Mouse (Mus musculus): ENCODE measurements around the gene Med15.
A peak's percentile ranks its signal among the peaks of the same experiment; 100 is the strongest.
"Not testable (repeated sequence)": the region's sequence is repeated elsewhere in the genome, so short reads cannot be mapped to it uniquely, and the experiment has no call there.

Med15 gene

GRCm38 (mm10) chr16:17732841-17733340 lies at the start of gene Med15:
Med15 (minus strand) TSS chr16:17732891.
- DNase-seq (ENCODE audit: extremely low spot score, low spot score), result no peak

- no peak for DNase-seq (ENCODE audit: extremely low spot score, low spot score)
Observed at GRCm38 (mm10) chr16:17779692-17780091, 47.0 kb upstream of the Med15 start.

GRCm38 (mm10) chr16:17778223-17778622 lies 45.5 kb upstream of the Med15 start:
- no peak for DNase-seq (ENCODE audit: extremely low spot score, low spot score)

GRCm38 (mm10) chr16:17776828-17777227 lies 44.1 kb upstream of the Med15 start:
- peak; percentile 21 for DNase-seq (ENCODE audit: extremely low spot score, low spot score)

DNA sequence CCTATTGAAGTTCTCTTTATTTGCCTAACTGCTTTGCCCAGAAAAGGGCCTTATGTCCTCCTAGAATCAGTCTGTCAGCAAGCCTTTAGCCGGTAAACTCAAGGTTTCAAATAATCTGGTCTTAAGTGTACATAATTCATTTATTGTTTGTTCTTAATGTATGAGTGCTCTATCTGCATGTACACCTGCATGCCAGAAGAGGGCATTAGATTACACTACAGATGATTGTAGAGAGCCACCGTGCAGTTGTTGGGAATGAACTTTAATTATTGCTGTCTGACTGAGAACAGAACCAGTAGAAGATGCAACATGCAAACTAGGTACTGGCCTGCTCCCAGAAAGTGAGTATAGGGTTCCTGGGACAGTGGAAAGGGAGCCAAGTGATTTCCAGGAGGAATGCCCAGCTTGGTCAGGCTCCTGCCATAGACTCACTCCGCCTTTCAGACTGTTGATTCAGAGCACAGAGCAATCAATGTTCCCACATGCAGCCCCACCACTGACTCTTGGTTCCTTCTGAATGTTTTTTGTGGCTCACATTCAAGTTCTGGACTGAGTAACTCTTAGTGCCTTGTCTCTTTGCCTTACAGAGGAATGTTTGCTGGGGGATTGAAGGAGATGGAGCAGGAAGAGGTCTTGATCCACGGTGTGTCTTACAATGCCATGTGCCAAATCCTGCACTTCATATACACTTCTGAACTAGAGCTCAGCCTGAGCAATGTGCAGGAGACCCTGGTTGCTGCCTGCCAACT lies 38.6 kb upstream of the Med15 start:
- DNase-seq (ENCODE audit: extremely low spot score, low spot score), result no peak

GRCm38 (mm10) chr16:17768834-17769233 lies 36.1 kb upstream of the Med15 start:
- DNase-seq (ENCODE audit: extremely low spot score, low spot score), result no peak

DNA sequence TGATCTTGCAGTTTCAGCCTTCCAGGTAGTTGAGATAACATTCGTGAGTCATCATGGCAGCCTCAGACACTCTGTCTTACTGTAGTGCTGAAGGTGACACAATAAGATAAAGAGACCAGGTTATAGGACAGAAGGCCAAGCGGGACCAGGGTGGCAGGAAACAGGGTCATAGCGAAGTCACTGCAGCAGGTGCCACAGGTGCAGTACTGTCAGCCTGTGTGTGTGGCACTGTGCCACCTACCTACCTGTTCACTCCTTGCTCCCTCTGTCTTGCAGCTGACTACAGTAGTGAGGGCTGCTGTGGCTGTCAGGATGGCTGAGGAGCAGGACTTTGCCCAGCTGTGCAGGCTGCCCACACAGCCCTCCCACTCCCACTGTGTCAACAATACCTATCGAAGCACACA lies 31.4 kb upstream of the Med15 start:
- DNase-seq (ENCODE audit: extremely low spot score, low spot score), result no peak

GRCm38 (mm10) chr16:17761074-17761473 lies 28.4 kb upstream of the Med15 start:
- peak; percentile 38 for DNase-seq (ENCODE audit: extremely low spot score, low spot score)

DNA sequence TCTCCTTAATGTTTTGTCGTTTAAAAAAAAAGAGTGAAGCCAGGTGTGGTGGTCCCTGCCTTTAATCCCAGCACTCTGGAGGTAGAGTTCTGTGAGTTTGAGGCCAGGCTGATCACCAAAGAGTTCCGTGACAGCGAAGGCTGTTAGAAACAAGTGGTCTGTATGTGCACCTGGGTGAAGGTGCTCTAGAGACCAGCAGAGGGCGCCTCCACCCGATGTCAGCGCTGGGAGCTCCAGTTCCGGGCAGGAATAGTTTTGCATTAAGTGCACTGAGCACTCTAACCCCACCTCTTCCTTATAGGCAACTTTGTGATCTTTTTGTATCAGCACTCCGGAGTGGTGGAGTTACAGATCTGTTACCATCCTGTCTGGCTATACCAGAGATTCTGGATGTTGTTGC lies 28.0 kb upstream of the Med15 start:
- DNase-seq (ENCODE audit: extremely low spot score, low spot score), result peak; percentile 51

DNA sequence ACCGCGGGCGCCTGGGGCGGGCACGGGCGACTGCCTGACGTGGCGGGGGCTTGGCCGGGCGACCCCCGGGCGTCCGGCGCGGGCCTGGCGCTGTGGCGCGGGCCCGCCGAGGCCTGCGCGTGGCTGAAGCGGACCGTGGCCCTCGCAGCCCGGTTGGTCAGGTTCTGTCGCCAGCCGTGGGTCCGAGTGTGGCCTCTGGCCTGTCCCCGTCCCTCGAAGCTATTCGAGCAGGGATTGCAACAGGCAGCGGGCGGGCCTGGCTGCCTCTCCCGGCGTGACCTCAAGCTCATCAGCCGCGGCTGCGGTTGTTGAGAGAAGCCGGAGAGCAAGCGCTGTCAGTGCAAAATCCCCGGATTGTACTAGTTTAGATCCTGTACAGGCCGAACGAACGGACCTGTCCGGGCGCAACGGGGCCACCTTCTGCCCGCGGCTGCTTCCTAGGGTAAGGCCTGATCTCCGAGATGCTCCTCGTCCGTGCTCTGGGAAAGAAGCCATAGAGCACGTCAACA lies 27.2 kb upstream of the Med15 start:
- DNase-seq (ENCODE audit: extremely low spot score, low spot score), result no peak

DNA sequence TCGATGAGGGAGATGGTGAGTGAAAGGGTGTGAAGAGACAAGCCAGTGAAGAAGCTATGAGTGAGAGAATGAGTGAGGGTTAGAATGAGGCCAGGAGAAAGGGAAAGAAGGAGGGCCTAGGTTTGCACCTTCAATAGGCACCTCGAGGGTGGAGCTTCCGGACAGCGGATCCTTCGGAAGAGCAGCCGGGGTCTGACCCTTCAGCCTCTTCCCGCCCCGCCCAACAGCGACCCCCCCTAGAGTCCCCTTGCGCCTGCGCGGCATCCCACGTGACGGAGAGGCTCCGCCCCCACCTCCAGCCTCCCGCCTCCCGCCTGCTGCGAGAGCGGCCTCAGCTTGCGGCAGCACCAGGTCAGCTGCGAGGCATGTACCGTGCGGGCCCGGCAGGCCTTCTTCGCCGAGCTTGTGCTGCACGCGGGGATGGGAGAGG lies 26.7 kb upstream of the Med15 start, which contains the start of gene Klhl22:
Klhl22 (plus strand) TSS at position 275 of the 430 bp plus-strand sequence.
- peak; percentile 96 for DNase-seq (ENCODE audit: extremely low spot score, low spot score)

- no peak for DNase-seq (ENCODE audit: extremely low spot score, low spot score)
Observed at GRCm38 (mm10) chr16:17758902-17759301, 26.2 kb upstream of the Med15 start.

GRCm38 (mm10) chr16:17757756-17758155 lies 25.1 kb upstream of the Med15 start:
- no peak for DNase-seq (ENCODE audit: extremely low spot score, low spot score)

DNA sequence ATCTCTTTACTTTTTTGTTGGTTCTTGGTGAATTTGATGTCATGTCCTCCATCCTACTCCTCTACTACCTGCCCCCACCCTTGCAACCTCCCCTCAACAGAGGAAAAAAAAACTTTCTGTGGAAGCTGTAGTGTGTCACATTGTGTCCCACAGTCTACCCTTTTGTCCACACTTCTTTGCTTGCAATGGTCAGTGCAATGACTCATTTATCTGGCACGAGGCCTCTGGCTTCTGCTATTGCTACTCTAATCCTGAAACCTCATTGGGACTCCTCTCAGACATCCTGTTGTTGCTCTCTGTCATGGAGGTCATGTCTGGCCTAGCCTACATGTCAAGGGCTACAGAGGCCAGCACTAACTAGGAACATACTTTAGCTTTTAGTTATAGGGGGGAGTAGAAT lies 21.0 kb upstream of the Med15 start:
- DNase-seq (ENCODE audit: extremely low spot score, low spot score), result no peak

GRCm38 (mm10) chr16:17753001-17753400 lies 20.3 kb upstream of the Med15 start:
- no peak for DNase-seq (ENCODE audit: extremely low spot score, low spot score)

GRCm38 (mm10) chr16:17745067-17745466 lies 12.4 kb upstream of the Med15 start:
- DNase-seq (ENCODE audit: extremely low spot score, low spot score), result no peak

DNA sequence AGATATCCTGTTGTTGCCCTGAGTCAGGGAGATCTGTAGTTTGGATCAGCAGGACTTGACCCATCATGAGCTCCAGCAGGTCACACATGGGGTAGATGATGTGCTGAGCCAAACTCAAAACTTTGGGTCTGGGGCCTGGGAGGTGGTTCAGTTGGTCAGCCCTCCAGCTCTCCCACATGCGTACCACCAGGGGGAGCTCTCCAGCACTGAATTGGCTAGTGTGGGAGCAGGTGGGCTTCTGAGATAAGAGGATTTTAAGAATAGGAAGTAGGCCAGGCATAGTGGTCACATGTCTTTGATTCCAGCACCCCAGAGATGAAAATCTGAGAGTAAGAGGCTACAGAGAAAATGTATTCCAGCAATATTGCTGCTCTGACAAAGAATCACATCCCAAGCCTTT lies 11.8 kb upstream of the Med15 start:
- DNase-seq (ENCODE audit: extremely low spot score, low spot score), result peak; percentile 57

- DNase-seq (ENCODE audit: extremely low spot score, low spot score), result no peak
Observed at GRCm38 (mm10) chr16:17743279-17743678, 10.6 kb upstream of the Med15 start.

DNA sequence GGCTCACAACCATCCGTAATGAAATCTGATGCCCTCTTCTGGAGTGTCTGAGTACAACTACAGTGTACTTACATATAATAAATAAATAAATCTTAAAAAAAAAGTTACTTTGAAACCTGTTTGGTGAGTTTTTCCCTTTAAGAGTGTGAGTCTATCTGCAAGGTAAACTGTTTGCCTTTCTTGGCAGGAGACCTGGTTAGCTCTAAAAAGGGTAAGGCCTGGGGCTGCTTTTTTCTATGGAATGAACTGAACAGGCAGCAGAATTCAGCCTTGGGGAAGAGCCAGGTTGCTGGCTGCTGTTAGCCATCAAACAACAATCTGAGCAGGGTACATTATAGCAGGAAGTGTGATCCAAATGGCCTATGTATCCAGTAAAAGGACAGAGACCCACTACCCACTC lies 10.1 kb upstream of the Med15 start:
- DNase-seq (ENCODE audit: extremely low spot score, low spot score), result no peak

DNA sequence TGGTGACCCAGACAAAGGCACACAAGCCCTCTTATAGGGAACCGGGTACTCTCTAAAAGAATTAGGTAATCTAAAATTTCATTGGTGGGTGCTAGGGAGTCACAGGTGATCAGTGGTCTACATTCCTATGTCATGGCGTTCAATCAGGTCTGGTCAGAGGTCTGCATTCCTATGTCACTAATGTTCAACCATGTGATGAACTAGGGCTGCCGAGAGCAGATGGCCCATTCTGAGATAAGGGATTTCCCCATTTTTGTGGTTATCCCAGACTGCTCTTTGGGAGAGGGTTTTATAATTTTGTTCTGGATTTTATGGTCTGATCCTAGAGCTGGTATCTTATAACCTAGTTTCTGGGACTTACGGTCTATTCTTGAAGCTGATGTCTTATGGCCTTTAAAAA lies 7.4 kb upstream of the Med15 start:
- no peak for DNase-seq (ENCODE audit: extremely low spot score, low spot score)

- no peak for DNase-seq (ENCODE audit: extremely low spot score, low spot score)
Observed at GRCm38 (mm10) chr16:17736156-17736555, 3.5 kb upstream of the Med15 start.

DNA sequence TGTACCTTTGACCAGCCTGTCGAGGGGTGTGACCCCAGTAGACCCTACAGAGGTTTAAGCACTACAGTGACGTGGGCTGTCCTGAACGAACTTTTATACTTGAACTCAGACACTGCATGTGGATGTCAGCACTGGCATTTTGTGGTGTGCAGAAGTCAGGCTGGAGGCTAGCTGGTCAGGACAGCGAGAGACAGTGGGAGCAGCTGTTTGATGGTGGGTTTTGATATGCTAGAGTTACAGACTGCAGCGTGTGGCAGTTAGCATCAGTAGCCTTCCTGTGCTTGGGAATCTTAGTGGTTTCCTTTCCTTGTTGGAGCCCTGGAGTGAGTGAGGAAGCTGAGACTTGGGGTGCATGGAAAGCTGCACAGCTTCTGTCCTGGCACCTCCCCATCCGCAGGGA lies 2.2 kb upstream of the Med15 start:
- not testable (repeated sequence) for DNase-seq (ENCODE audit: extremely low spot score, low spot score)

DNA sequence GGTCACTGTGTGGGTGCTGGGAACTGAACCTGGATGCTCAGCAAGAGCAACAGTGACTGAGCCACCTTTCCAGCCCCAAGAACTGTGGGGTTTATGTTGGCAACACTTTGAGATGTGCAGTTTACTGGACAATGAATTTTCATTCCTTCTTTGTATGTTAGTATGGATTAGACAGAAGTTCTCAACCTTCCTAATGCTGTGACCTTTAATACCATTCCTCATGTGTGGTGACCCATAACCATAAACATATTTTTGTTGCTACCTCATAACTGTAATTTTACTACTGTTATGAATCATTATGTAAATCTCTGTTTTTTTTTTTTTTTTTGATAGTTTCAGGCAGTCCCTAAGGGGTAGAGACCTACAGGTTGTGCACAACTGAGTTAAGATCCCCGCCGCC lies 955 bp upstream of the Med15 start:
- DNase-seq (ENCODE audit: extremely low spot score, low spot score), result no peak
